Mouse (Mus musculus) intestine, embryonic 14.5 days (tissue): ENCODE measurements around the gene Pou2f2. TPM values are rescaled to one million over a fixed set of nuclear protein-coding genes. Genes with fewer than 3 reads are reported as not detected.

ENCODE experiments used
- ATAC-seq: fragments of 200-750 bp; cut with Nextera tagmentation; replicated peaks from 2 replicates; pipeline ENCODE4 v1.8.0; 2017; ENCODE audit warnings: low read depth, moderate number of reproducible peaks, moderate TSS enrichment, moderate library complexity; ENCODE audit not compliant: low FRiP score, low TSS enrichment
- DNase-seq: peaks from one replicate; pipeline ENCODE4 v3.0.0-alpha.2; 2018; ENCODE audit warnings: low spot score
- H3K27ac ChIP-seq: fragments of 300-500 bp; sonication (generic); 2 replicates; pipeline ENCODE4 v1.5.1; 2014; ENCODE audit warnings: low read depth, mild to moderate bottlenecking, control low read depth
- H3K27me3 ChIP-seq: fragments of 300-500 bp; sonication (generic); replicated peaks from 2 replicates; pipeline ENCODE4 v1.6.1; 2014; ENCODE audit warnings: low read length, control low read depth; ENCODE audit not compliant: control insufficient read depth, insufficient read depth
- H3K36me3 ChIP-seq: fragments of 300-500 bp; sonication (generic); 2 replicates; pipeline ENCODE4 v1.6.1; 2014; ENCODE audit warnings: low read length, control low read depth; ENCODE audit not compliant: control insufficient read depth, insufficient read depth
- H3K4me1 ChIP-seq: fragments of 300-500 bp; sonication (generic); replicated peaks from 2 replicates; pipeline ENCODE4 v1.6.1; 2014; ENCODE audit warnings: low read length, control low read depth, mixed read lengths; ENCODE audit not compliant: control insufficient read depth, insufficient read depth
- H3K4me2 ChIP-seq: fragments of 300-500 bp; sonication (generic); 2 replicates; pipeline ENCODE4 v1.6.1; 2014; ENCODE audit warnings: low read length
- H3K4me3 ChIP-seq: fragments of 300-500 bp; sonication (generic); 2 replicates; pipeline ENCODE4 v1.5.1; 2014; ENCODE audit warnings: low read depth, low read length, control low read depth, mixed read lengths
- H3K9ac ChIP-seq: fragments of 300-500 bp; sonication (generic); 2 replicates; pipeline ENCODE4 v1.6.1; 2014; ENCODE audit warnings: mild to moderate bottlenecking, low read length
- H3K9me3 ChIP-seq: fragments of 300-500 bp; sonication (generic); 2 replicates; pipeline ENCODE4 v1.6.1; 2016; ENCODE audit warnings: low read length, control low read depth; ENCODE audit not compliant: control insufficient read depth
- WGBS: fragments of 180-500 bp; shearing (Covaris S2); extraction: QIAGEN DNeasy Blood & Tissue Kit; methylation state at CpG from one replicate; pipeline ENCODE4 v1.1.7; 2014; 5-methylcytosine and 5-hydroxymethylcytosine counted together
- polyA plus RNA-seq: library from polyadenylated mRNA; unstranded; fragments of >200 nt; fragmentation: Nextera tagmentation; extraction: Ambion mirVana; gene quantifications from 2 replicates; pipeline ENCODE4 v1.2.1, GENCODE M21; 2014

Pou2f2 gene
- polyA plus RNA-seq, 1 experiment from 2014 or later = 2.1 TPM

DNA sequence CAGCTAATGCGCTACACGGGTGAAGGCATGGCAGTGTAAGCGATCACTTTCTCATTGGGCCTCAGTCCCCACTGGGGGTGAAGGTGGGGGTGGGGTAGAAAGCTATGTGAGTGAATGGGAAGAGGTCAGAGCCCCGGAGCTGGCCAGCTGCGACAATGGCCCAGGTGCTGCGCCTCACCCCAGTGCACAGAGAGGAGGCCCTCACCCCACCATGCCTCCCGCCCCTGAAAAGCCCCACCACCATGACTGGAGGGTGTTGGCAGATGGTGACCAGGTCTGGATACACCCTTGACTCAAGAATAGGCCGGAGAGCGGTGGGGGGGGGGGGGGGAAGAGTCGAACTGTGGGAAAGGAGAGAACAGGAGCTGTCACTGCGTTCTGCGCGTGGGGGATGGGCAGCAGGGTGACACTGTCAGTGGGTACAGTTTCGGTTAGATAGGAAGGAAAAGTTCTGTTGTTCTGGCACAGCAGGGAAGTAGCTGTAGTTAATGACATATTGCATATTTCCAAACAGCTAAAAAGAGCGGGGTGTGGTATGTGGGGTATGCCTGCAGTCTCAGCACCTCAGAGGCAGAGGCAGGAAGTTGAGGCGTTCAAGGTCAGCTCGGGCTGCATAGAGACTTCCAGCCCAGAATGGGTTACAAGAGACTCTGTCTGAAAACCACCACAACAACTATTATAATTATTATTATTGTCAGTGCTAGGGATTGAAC lies 72.6 kb downstream of the Pou2f2 start:
- ATAC-seq (no peak), DNase-seq (no peak)
- H3K27ac ChIP-seq = no peak overlapping the region
- 55% methylated on average over 16 of the region's 17 CpGs for WGBS
- H3K9me3 ChIP-seq = no peaks in the 10 kb centered on the region
- no peak overlapping the region for H3K9ac ChIP-seq
- no peaks in the 10 kb centered on the region for H3K27me3 ChIP-seq
- H3K4me1 ChIP-seq = no peaks in the 10 kb centered on the region
- H3K4me3 ChIP-seq = no peak overlapping the region
- no peak overlapping the region for H3K4me2 ChIP-seq
- H3K36me3 ChIP-seq = no peaks in the 10 kb centered on the region

GRCm38 (mm10) chr7:25105411-25106160 lies 73.9 kb downstream of the Pou2f2 start:
- Histone ChIP-seq H3K36me3 (no peaks in the 10 kb centered on the region), H3K4me2 (no peak overlapping the region), H3K4me3 (no peak overlapping the region), H3K9ac (no peak overlapping the region), H3K27ac (no peak overlapping the region), H3K9me3 (no peaks in the 10 kb centered on the region), H3K4me1 (no peaks in the 10 kb centered on the region), H3K27me3 (no peaks in the 10 kb centered on the region)
- DNase-seq (peak; percentile 90), ATAC-seq (0 out of 2 replicates have a peak, but pooled peaks have one; percentile 56)
- 26% methylated on average over 17 of the region's 17 CpGs for WGBS

DNA sequence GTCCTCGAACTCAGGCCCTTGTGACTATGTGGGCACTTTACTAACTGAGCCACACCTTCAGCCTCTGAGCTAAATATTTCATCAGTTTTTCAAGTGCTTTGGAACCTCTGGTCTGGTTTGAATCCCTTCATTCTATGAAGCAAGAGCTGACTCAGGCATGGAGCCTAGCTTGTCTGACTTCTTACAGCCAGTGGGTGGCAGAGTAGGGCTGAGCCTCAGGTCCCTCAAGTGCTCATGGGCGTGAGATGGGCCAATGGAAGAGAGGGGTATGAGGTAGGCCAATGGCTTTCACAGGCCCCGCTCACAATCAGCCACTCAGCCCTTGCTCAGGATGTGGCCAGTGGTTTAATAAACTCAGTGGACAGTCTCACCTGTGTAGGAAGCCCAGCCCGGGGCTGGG lies 79.9 kb downstream of the Pou2f2 start:
- no peak for ATAC-seq
- no peak for DNase-seq

DNA sequence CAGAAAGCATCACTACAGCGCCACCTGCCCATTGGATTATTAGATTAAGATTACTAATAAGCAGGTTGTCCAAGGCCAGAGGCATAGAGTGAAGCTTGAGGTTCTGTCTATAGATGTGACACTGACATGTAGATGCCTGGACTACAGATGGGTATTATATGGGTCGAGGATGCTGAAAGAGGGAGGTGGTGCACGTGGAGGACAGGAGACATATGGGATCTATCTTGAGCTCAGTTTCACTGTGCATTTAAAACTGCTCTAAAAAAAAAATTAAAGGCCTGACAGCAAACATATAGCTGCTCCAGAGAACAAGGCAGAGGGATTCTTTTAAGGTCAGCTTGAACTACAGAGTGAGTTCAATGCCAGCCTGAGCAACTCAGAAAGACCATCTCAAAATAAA lies 81.4 kb downstream of the Pou2f2 start:
- Histone ChIP-seq H3K36me3 (no peaks in the 10 kb centered on the region), H3K27me3 (no peaks in the 10 kb centered on the region), H3K27ac (no peak overlapping the region), H3K9ac (no peak overlapping the region), H3K9me3 (no peaks in the 10 kb centered on the region), H3K4me2 (no peak overlapping the region), H3K4me1 (no peaks in the 10 kb centered on the region), H3K4me3 (no peak overlapping the region)
- DNase-seq (no peak), ATAC-seq (no peak)
- 65% methylated on average over 3 of the region's 3 CpGs for WGBS

More for the DNA sequence above, 79.9 kb downstream of the Pou2f2 start:
- no peaks in the 10 kb centered on the region for H3K36me3 ChIP-seq
- WGBS = 43% methylated on average over 4 of the region's 4 CpGs
- no peak overlapping the region for H3K9ac ChIP-seq
- H3K9me3 ChIP-seq = no peaks in the 10 kb centered on the region
- H3K4me3 ChIP-seq = no peak overlapping the region
- H3K27me3 ChIP-seq = no peaks in the 10 kb centered on the region
- no peaks in the 10 kb centered on the region for H3K4me1 ChIP-seq
- no peak overlapping the region for H3K27ac ChIP-seq
- no peak overlapping the region for H3K4me2 ChIP-seq

- Histone ChIP-seq H3K4me2 (no peak overlapping the region), H3K27ac (no peak overlapping the region), H3K4me3 (no peak overlapping the region), H3K27me3 (no peaks in the 10 kb centered on the region), H3K4me1 (0 out of 2 replicates have a peak, but pooled peaks cover 5% of the 10 kb centered on the region), H3K9ac (no peak overlapping the region), H3K9me3 (no peaks in the 10 kb centered on the region), H3K36me3 (peaks cover 7% of the 10 kb centered on the region)
- ATAC-seq (no peak), DNase-seq (no peak)
- WGBS = 41% methylated on average over 10 of the region's 10 CpGs
These were observed 89.7 kb downstream of the Pou2f2 start for GRCm38 (mm10) chr7:25089875-25090274.

DNA sequence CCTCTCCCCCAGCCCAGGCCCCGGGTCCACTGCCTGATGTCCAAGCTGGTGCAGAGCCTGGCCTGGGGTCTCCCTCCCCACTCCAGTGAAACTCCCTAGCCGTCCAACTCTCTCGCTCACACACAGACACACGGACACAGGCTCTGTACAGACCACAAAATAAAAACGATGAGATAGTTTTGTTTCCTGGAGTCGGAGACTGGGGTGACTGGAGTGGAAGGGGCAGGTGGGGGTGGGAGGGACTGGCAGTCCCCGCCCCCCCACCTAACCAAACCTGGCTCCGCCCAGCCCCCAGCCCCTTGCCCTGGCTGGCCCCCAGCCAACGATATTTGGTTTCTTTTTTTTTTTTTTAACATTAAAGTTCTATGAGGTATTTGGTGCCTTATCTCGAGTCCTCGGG lies 90.6 kb downstream of the Pou2f2 start:
- H3K4me2 ChIP-seq = no peak overlapping the region
- DNase-seq (no peak), ATAC-seq (no peak)
- peaks cover 16% of the 10 kb centered on the region for H3K36me3 ChIP-seq
- H3K9ac ChIP-seq = no peak overlapping the region
- H3K4me1 ChIP-seq = 0 out of 2 replicates have a peak, but pooled peaks cover 5% of the 10 kb centered on the region
- H3K9me3 ChIP-seq = no peaks in the 10 kb centered on the region
- no peaks in the 10 kb centered on the region for H3K27me3 ChIP-seq
- 32% methylated on average over 11 of the region's 11 CpGs for WGBS
- no peak overlapping the region for H3K4me3 ChIP-seq
- H3K27ac ChIP-seq = no peak overlapping the region

GRCm38 (mm10) chr7:25088531-25088930 lies 91.0 kb downstream of the Pou2f2 start:
- Histone ChIP-seq H3K9ac (no peak overlapping the region), H3K36me3 (peaks cover 20% of the 10 kb centered on the region), H3K27ac (no peak overlapping the region), H3K4me3 (no peak overlapping the region), H3K4me2 (no peak overlapping the region), H3K27me3 (no peaks in the 10 kb centered on the region), H3K9me3 (no peaks in the 10 kb centered on the region), H3K4me1 (0 out of 2 replicates have a peak, but pooled peaks cover 5% of the 10 kb centered on the region)
- 12% methylated on average over 10 of the region's 10 CpGs for WGBS
- DNase-seq = peak; percentile 61
- 0 out of 2 replicates have a peak, but pooled peaks have one; percentile 15 for ATAC-seq

GRCm38 (mm10) chr7:25087972-25088371 lies 91.6 kb downstream of the Pou2f2 start:
- no peak for ATAC-seq

More at GRCm38 (mm10) chr7:25087972-25088371, 91.6 kb downstream of the Pou2f2 start:
- no peaks in the 10 kb centered on the region for H3K27me3 ChIP-seq
- H3K9ac ChIP-seq = no peak overlapping the region
- DNase-seq = no peak
- H3K4me3 ChIP-seq = no peak overlapping the region
- no peaks in the 10 kb centered on the region for H3K9me3 ChIP-seq
- 69% methylated on average over 5 of the region's 5 CpGs for WGBS
- peaks cover 26% of the 10 kb centered on the region for H3K36me3 ChIP-seq
- no peak overlapping the region for H3K27ac ChIP-seq
- H3K4me2 ChIP-seq = no peak overlapping the region
- H3K4me1 ChIP-seq = 0 out of 2 replicates have a peak, but pooled peaks cover 5% of the 10 kb centered on the region
